ENCODE assay signal across 11 mouse cellular contexts in genomic region chr6:52245040-52245756, GRCm38 (mm10). TPM values are rescaled to one million over a fixed set of nuclear protein-coding genes. Genes with fewer than 3 reads are reported as not detected.
A peak's percentile ranks its signal among the peaks of the same experiment; 100 is the strongest.
DNase-seq lines count a peak whose midpoint lies in the region; ATAC-seq and TF ChIP-seq lines count a peak whose summit lies in the region.
"Had no signal": no experiment of that assay in that cellular context is flagged by ENCODE, and none has a peak within 500 bp of the region (broad histone marks: within the 10 kb centered on the region; RNA-seq: fewer than 3 reads in every experiment).

No protein-coding gene starts in this region.

- H3K36me3 ChIP-seq in kidney, adult 2 months (ENCODE audit: control insufficient read depth, insufficient read depth, low read length) = no peaks in the 10 kb centered on the region
- H3K36me3 ChIP-seq in intestine, embryonic 14.5 days (ENCODE audit: control insufficient read depth, insufficient read depth, low read length) = no peaks in the 10 kb centered on the region
- no peaks in the 10 kb centered on the region for H3K36me3 ChIP-seq in limb, embryonic 15.5 days
- H3K36me3 ChIP-seq: midbrain, embryonic 10.5 days had no signal

- no peak for DNase-seq in kidney, adult 2 months
- no peak for DNase-seq in kidney, adult 11 months
- no peak for DNase-seq in intestine, embryonic 14.5 days (ENCODE audit: low spot score)
- no peak for DNase-seq in retina, embryonic 14.5 days (ENCODE audit: low spot score)
- no peak for DNase-seq in ovary, postnatal 14 days (ENCODE audit: low spot score)
- DNase-seq: right cerebral cortex, postnatal 4 days had no signal

- WGBS in kidney, adult 2 months = 2% methylated on average over 71 of the region's 71 CpGs
- under 1% methylated on average over 71 of the region's 71 CpGs for WGBS in intestine, embryonic 14.5 days
- under 1% methylated on average over 64 of the region's 71 CpGs for WGBS in limb, embryonic 15.5 days

- no peak for ATAC-seq in intestine, embryonic 14.5 days (replicated peaks; ENCODE audit: low FRiP score, low TSS enrichment, low read depth)
- ATAC-seq in limb, embryonic 15.5 days (ENCODE audit: insufficient number of reproducible peaks, low FRiP score, low TSS enrichment, low read depth) = peak; percentile 23
- no peak for ATAC-seq in inflammation-experienced regulatory T-cells, adult 6 months

- TF ChIP-seq POLR2A in kidney, adult 2 months (IDR thresholded peaks at IDR 0.05; ENCODE audit: low read depth, low read length) = no peak

- peak overlapping the region; percentile 73 for H3K27ac ChIP-seq in kidney, adult 2 months (ENCODE audit: insufficient read depth, low read depth, low read length)
- no peak overlapping the region for H3K27ac ChIP-seq in brown adipose tissue, adult 24 weeks (replicated peaks; ENCODE audit: low read depth, low read length)
- H3K27ac ChIP-seq in intestine, embryonic 14.5 days (ENCODE audit: low read depth) = peak overlapping the region; percentile 65
- peak overlapping the region; percentile 96 for H3K27ac ChIP-seq in limb, embryonic 15.5 days
- H3K27ac ChIP-seq: midbrain, embryonic 10.5 days had no signal

- peak overlapping the region; percentile 62 for H3K4me3 ChIP-seq in kidney, adult 2 months (ENCODE audit: insufficient read depth, low read depth, low read length)
- H3K4me3 ChIP-seq in brown adipose tissue, adult 24 weeks (ENCODE audit: insufficient read depth, low read depth, low read length) = peak overlapping the region; percentile 3; the same call in 1 of the 2 replicates
- H3K4me3 ChIP-seq in intestine, embryonic 14.5 days (ENCODE audit: low read depth, low read length) = peak overlapping the region; percentile 34
- peak overlapping the region; percentile 64 for H3K4me3 ChIP-seq in limb, embryonic 15.5 days
- H3K4me3 ChIP-seq: midbrain, embryonic 10.5 days had no signal

- peak overlapping the region; percentile 58 for H3K9ac ChIP-seq in intestine, embryonic 14.5 days (ENCODE audit: low read length)
- H3K9ac ChIP-seq in limb, embryonic 15.5 days = peak overlapping the region; percentile 89

- peak overlapping the region; percentile 31 for H3K4me2 ChIP-seq in intestine, embryonic 14.5 days (ENCODE audit: low read length)
- H3K4me2 ChIP-seq in limb, embryonic 15.5 days = peak overlapping the region; percentile 60

- peaks cover 3% of the 10 kb centered on the region; the same call in 1 of the 2 replicates for H3K27me3 ChIP-seq in kidney, adult 2 months (replicated peaks; ENCODE audit: control insufficient read depth, insufficient read depth, low read length)
- H3K27me3 ChIP-seq in intestine, embryonic 14.5 days (replicated peaks; ENCODE audit: control insufficient read depth, insufficient read depth, low read length) = peaks cover 100% of the 10 kb centered on the region
- H3K27me3 ChIP-seq in limb, embryonic 15.5 days = peaks cover 20% of the 10 kb centered on the region; the same call in 1 of the 2 replicates

- peaks cover 6% of the 10 kb centered on the region; the same call in 1 of the 2 replicates for H3K4me1 ChIP-seq in kidney, adult 2 months (ENCODE audit: control insufficient read depth, insufficient read depth, low read length)
- no peaks in the 10 kb centered on the region for H3K4me1 ChIP-seq in brown adipose tissue, adult 24 weeks (ENCODE audit: control insufficient read depth, insufficient read depth, insufficient read length, low read length)
- no peaks in the 10 kb centered on the region for H3K4me1 ChIP-seq in intestine, embryonic 14.5 days (replicated peaks; ENCODE audit: control insufficient read depth, insufficient read depth, low read length)
- H3K4me1 ChIP-seq in limb, embryonic 15.5 days = peaks cover 39% of the 10 kb centered on the region

- TF ChIP-seq CTCF in kidney, adult 2 months (conservative IDR thresholded peaks at IDR 0.05; ENCODE audit: insufficient read depth, insufficient read length, low read depth, low read length) = no peak

- no peaks in the 10 kb centered on the region for H3K9me3 ChIP-seq in intestine, embryonic 14.5 days (ENCODE audit: control insufficient read depth, low read length)
- H3K9me3 ChIP-seq in limb, embryonic 15.5 days = no peaks in the 10 kb centered on the region
- H3K9me3 ChIP-seq: midbrain, embryonic 10.5 days had no signal

RNA-seq across cellular contexts. Expression of gene Hoxa11, which starts 0.4 kb away (rescaled TPM):
- polyA plus RNA-seq in kidney, adult 2 months (2012; rRNA removed) = 3.7 TPM in 2 replicates
- polyA plus RNA-seq in brown adipose tissue, adult 24 weeks (2012; ENCODE audit: insufficient read depth, insufficient read length, missing spikeins) = not detected in 2 replicates
- 2.0 and 2.6 TPM in 2 replicates for polyA plus RNA-seq in intestine, embryonic 14.5 days (2014; fragmentation: Nextera tagmentation; extraction: Ambion mirVana)
- polyA plus RNA-seq in limb, embryonic 15.5 days (2015; fragmentation: Nextera tagmentation; extraction: Ambion mirVana) = 23.3 and 33.4 TPM in 2 replicates
- polyA plus RNA-seq in inflammation-experienced regulatory T-cells, adult 6 months (2017; shearing (Covaris generic)) = not detected
- polyA plus RNA-seq: cortical plate, adult 2 months; midbrain, embryonic 10.5 days had no signal

RNA-seq across cellular contexts. Expression of gene Hoxa10, which starts 4.5 kb away (rescaled TPM):
- 34.0 and 34.4 TPM in 2 replicates for polyA plus RNA-seq in kidney, adult 2 months (2012; rRNA removed)
- not detected in 2 replicates for polyA plus RNA-seq in brown adipose tissue, adult 24 weeks (2012; ENCODE audit: insufficient read depth, insufficient read length, missing spikeins)
- polyA plus RNA-seq in intestine, embryonic 14.5 days (2014; fragmentation: Nextera tagmentation; extraction: Ambion mirVana) = 15.6 and 20.4 TPM in 2 replicates
- polyA plus RNA-seq in limb, embryonic 15.5 days (2015; fragmentation: Nextera tagmentation; extraction: Ambion mirVana) = 86.8 and 108 TPM in 2 replicates
- not detected for polyA plus RNA-seq in inflammation-experienced regulatory T-cells, adult 6 months (2017; shearing (Covaris generic))
- polyA plus RNA-seq: cortical plate, adult 2 months had no signal

RNA-seq across cellular contexts. Expression of gene Hoxa9, which starts 14.3 kb away (rescaled TPM):
- 36.0 and 63.1 TPM in 2 replicates for polyA plus RNA-seq in kidney, adult 2 months (2012; rRNA removed)
- 1.7 TPM in 1 of 2 replicates, not detected in the other for polyA plus RNA-seq in brown adipose tissue, adult 24 weeks (2012; ENCODE audit: insufficient read depth, insufficient read length, missing spikeins)
- 4.2 and 7.1 TPM in 2 replicates for polyA plus RNA-seq in intestine, embryonic 14.5 days (2014; fragmentation: Nextera tagmentation; extraction: Ambion mirVana)
- polyA plus RNA-seq in limb, embryonic 15.5 days (2015; fragmentation: Nextera tagmentation; extraction: Ambion mirVana) = 30.8 and 34.0 TPM in 2 replicates
- polyA plus RNA-seq in inflammation-experienced regulatory T-cells, adult 6 months (2017; shearing (Covaris generic)) = under 1 TPM in 2 of 3 experiments, not detected in 1; 0.13 to 0.32 TPM
- polyA plus RNA-seq: cortical plate, adult 2 months; midbrain, embryonic 10.5 days had no signal

RNA-seq across cellular contexts. Expression of gene Hoxa13, which starts 15.5 kb away (rescaled TPM):
- not detected in 2 replicates for polyA plus RNA-seq in kidney, adult 2 months (2012; rRNA removed)
- not detected in 2 replicates for polyA plus RNA-seq in brown adipose tissue, adult 24 weeks (2012; ENCODE audit: insufficient read depth, insufficient read length, missing spikeins)
- 0.35 and 0.39 TPM in 2 replicates for polyA plus RNA-seq in intestine, embryonic 14.5 days (2014; fragmentation: Nextera tagmentation; extraction: Ambion mirVana)
- 11.0 and 17.4 TPM in 2 replicates for polyA plus RNA-seq in limb, embryonic 15.5 days (2015; fragmentation: Nextera tagmentation; extraction: Ambion mirVana)
- polyA plus RNA-seq in inflammation-experienced regulatory T-cells, adult 6 months (2017; shearing (Covaris generic)) = not detected
- polyA plus RNA-seq: cortical plate, adult 2 months; midbrain, embryonic 10.5 days had no signal

RNA-seq across cellular contexts. Expression of gene Hoxa7, which starts 23.5 kb away (rescaled TPM):
- 44.1 and 45.9 TPM in 2 replicates for polyA plus RNA-seq in kidney, adult 2 months (2012; rRNA removed)
- polyA plus RNA-seq in brown adipose tissue, adult 24 weeks (2012; ENCODE audit: insufficient read depth, insufficient read length, missing spikeins) = 11.4 and 11.5 TPM in 2 replicates
- polyA plus RNA-seq in intestine, embryonic 14.5 days (2014; fragmentation: Nextera tagmentation; extraction: Ambion mirVana) = 9.2 and 10.1 TPM in 2 replicates
- 12.0 and 12.9 TPM in 2 replicates for polyA plus RNA-seq in limb, embryonic 15.5 days (2015; fragmentation: Nextera tagmentation; extraction: Ambion mirVana)
- not detected for polyA plus RNA-seq in inflammation-experienced regulatory T-cells, adult 6 months (2017; shearing (Covaris generic))
- polyA plus RNA-seq: cortical plate, adult 2 months; midbrain, embryonic 10.5 days had no signal

Comparison
In these comparisons a context has a peak if more than half of its experiments do, and no peak if none do; other contexts are left out.
1. H3K4me3 ChIP-seq: peak in every context shown above with its lines; median percentile 64 in limb, embryonic 15.5 days; 62 in kidney, adult 2 months; 34 in intestine, embryonic 14.5 days; 3 in brown adipose tissue, adult 24 weeks.
2. RNA of gene Hoxa10, which starts 4.5 kb away (polyA plus RNA-seq): 86.8 to 108 TPM in limb, embryonic 15.5 days, 34.0 to 34.4 TPM in kidney, adult 2 months and 15.6 to 20.4 TPM in intestine, embryonic 14.5 days; not detected in brown adipose tissue, adult 24 weeks and not detected in inflammation-experienced regulatory T-cells, adult 6 months; every median in the first group is over 10 times any median in the second.